Mouse (Mus musculus) layer of hippocampus, postnatal 10 days (tissue): Measurements from ENCODE around the gene Hoxa2. TPM values are rescaled to one million over a fixed set of nuclear protein-coding genes. Genes with fewer than 3 reads are reported as not detected.
A peak's percentile ranks its signal among the peaks of the same experiment; 100 is the strongest.

Experiments
- DNase-seq, 2 experiments: peaks; one replicate each; pipeline ENCODE4 v3.0.0; 2021; ENCODE audit warnings: low spot score in 2 of 2
- total RNA-seq, 2 experiments: library from RNA; stranded (reverse); gene quantifications; 2 replicates each; pipeline ENCODE4 v1.2.3; 2021

The Hoxa2 gene
- total RNA-seq, 2 experiments from 2014 or later = not detected

GRCm38 (mm10) chr6:52151571-52151970 lies 13.1 kb downstream of the Hoxa2 start:
- DNase-seq = no peak

- no peak for DNase-seq
Observed at GRCm38 (mm10) chr6:52150401-52150966, 14.1 kb downstream of the Hoxa2 start.

GRCm38 (mm10) chr6:52139115-52139514 lies 25.5 kb downstream of the Hoxa2 start:
- DNase-seq = no peak

- no peak for DNase-seq
Observed at GRCm38 (mm10) chr6:52138576-52138975, 26.1 kb downstream of the Hoxa2 start.

- DNase-seq = no peak
Observed at GRCm38 (mm10) chr6:52137841-52138535, 26.6 kb downstream of the Hoxa2 start.

- no peak for DNase-seq
Observed at GRCm38 (mm10) chr6:52123673-52124072, 41.0 kb downstream of the Hoxa2 start.

GRCm38 (mm10) chr6:52121173-52121572 lies 43.5 kb downstream of the Hoxa2 start:
- no peak for DNase-seq

- peak in 1 of 2 experiments; percentile 17 for DNase-seq
Observed at GRCm38 (mm10) chr6:52118903-52119635, 45.6 kb downstream of the Hoxa2 start.

- no peak for DNase-seq
Observed at GRCm38 (mm10) chr6:52115899-52116298, 48.7 kb downstream of the Hoxa2 start.

Other genes with a start within 250 kb of the Hoxa2 start
- gene Skap2, start 152.3 kb downstream of the Hoxa2 start, total RNA-seq = 10 to 100 TPM in 1 of 2 experiments, 1 to 10 TPM in 1; 9.8 to 10.7 TPM
- not detected for gene Hoxa1, start 6.5 kb downstream of the Hoxa2 start, total RNA-seq
- not detected for gene 5730596B20Rik, start 12.7 kb upstream of the Hoxa2 start, total RNA-seq
- not detected for gene Hoxa4, start 26.9 kb upstream of the Hoxa2 start, total RNA-seq
- not detected for gene Hoxa5, start 39.8 kb upstream of the Hoxa2 start, total RNA-seq
- not detected for gene Hoxa6, start 43.9 kb upstream of the Hoxa2 start, total RNA-seq
- gene Hoxa3, start 48.5 kb upstream of the Hoxa2 start, total RNA-seq = not detected
- not detected for gene Gm28308, start 48.5 kb upstream of the Hoxa2 start, total RNA-seq
- not detected for gene Hoxa7, start 57.0 kb upstream of the Hoxa2 start, total RNA-seq
- not detected for gene Hoxa9, start 66.3 kb upstream of the Hoxa2 start, total RNA-seq
- gene Hoxa10, start 76.0 kb upstream of the Hoxa2 start, total RNA-seq = not detected
- gene Hoxa11, start 81.0 kb upstream of the Hoxa2 start, total RNA-seq = not detected
- not detected for gene Hoxa13, start 96.0 kb upstream of the Hoxa2 start, total RNA-seq
- not detected for gene Evx1, start 148.7 kb upstream of the Hoxa2 start, total RNA-seq